Mouse (Mus musculus) stomach, embryonic 16.5 days (tissue): ENCODE data around the gene Uspl1. TPM values are rescaled to one million over a fixed set of nuclear protein-coding genes. Genes with fewer than 3 reads are reported as not detected.

Source experiments
- ATAC-seq: fragments of 200-750 bp; cut with Nextera tagmentation; 2 replicates; pipeline ENCODE4 v1.8.0; 2017; ENCODE audit warnings: moderate number of reproducible peaks, moderate TSS enrichment; ENCODE audit not compliant: insufficient read depth, low FRiP score
- H3K27ac ChIP-seq: fragments of 300-500 bp; sonication (generic); 2 replicates; pipeline ENCODE4 v1.5.1; 2014; ENCODE audit warnings: low read length
- H3K27me3 ChIP-seq: fragments of 300-500 bp; sonication (generic); 2 replicates; pipeline ENCODE4 v1.6.1; 2014; ENCODE audit warnings: low read length, control low read depth, mixed read lengths; ENCODE audit not compliant: control insufficient read depth, insufficient read depth
- H3K36me3 ChIP-seq: fragments of 300-500 bp; sonication (generic); 2 replicates; pipeline ENCODE4 v1.6.1; 2014; ENCODE audit warnings: low read length; ENCODE audit not compliant: control insufficient read depth, insufficient read depth
- H3K4me1 ChIP-seq: fragments of 300-500 bp; sonication (generic); 2 replicates; pipeline ENCODE4 v1.6.1; 2014; ENCODE audit warnings: low read length, control low read depth, mixed read lengths; ENCODE audit not compliant: control insufficient read depth, insufficient read depth
- H3K4me2 ChIP-seq: fragments of 300-500 bp; sonication (generic); 2 replicates; pipeline ENCODE4 v1.6.1; 2014; ENCODE audit warnings: low read depth, low read length, mixed read lengths
- H3K4me3 ChIP-seq: fragments of 300-500 bp; sonication (generic); replicated peaks from 2 replicates; pipeline ENCODE4 v1.5.1; 2014; ENCODE audit warnings: mild to moderate bottlenecking, low read length
- H3K9ac ChIP-seq: fragments of 300-500 bp; sonication (generic); 2 replicates; pipeline ENCODE4 v1.6.1; 2014; ENCODE audit warnings: low read length
- H3K9me3 ChIP-seq: fragments of 300-500 bp; sonication (generic); replicated peaks from 2 replicates; pipeline ENCODE4 v1.6.1; 2016; ENCODE audit warnings: low read length, control low read depth; ENCODE audit not compliant: control insufficient read depth
- WGBS: fragments of 180-500 bp; shearing (Covaris S2); extraction: QIAGEN DNeasy Blood & Tissue Kit; methylation state at CpG from one replicate; pipeline ENCODE4 v1.1.7; 2014; 5-methylcytosine and 5-hydroxymethylcytosine counted together
- microRNA-seq: library from miRNA; unstranded; fragments of <30 nt; microRNA quantifications from one replicate; pipeline ENCODE4, GENCODE M21; 2016
- polyA plus RNA-seq: library from polyadenylated mRNA; unstranded; fragments of >200 nt; fragmentation: Nextera tagmentation; extraction: Ambion mirVana; gene quantifications from 2 replicates; pipeline ENCODE4 v1.2.1, GENCODE M21; 2015

Gene Uspl1
- polyA plus RNA-seq, 1 experiment from 2014 or later = 36.7 TPM

- Histone ChIP-seq H3K27ac (no peak overlapping the region), H3K27me3 (no peaks in the 10 kb centered on the region), H3K9me3 (no peaks in the 10 kb centered on the region), H3K4me2 (no peak overlapping the region), H3K4me3 (no peak overlapping the region), H3K4me1 (no peaks in the 10 kb centered on the region), H3K9ac (no peak overlapping the region), H3K36me3 (no peaks in the 10 kb centered on the region)
- 51% methylated on average over 5 of the region's 6 CpGs for WGBS
- ATAC-seq = no peak; the same call in 1 of the 2 replicates
Measured at GRCm38 (mm10) chr5:149264878-149265279, 80.7 kb downstream of the Uspl1 start.

Small RNA genes within 50 kb of the gene (microRNA-seq; reads per million reads assigned to microRNA genes)
- not detected for gene Gm24105

Other genes with a start within 250 kb of the Uspl1 start
- 1.6 and 2.2 TPM in 2 replicates for gene Gm42791, start 189.2 kb upstream of the Uspl1 start, polyA plus RNA-seq
- gene Hmgb1, start 139 bp downstream of the Uspl1 start, polyA plus RNA-seq = 907 and 1,078 TPM in 2 replicates
- gene Alox5ap, start 80.4 kb downstream of the Uspl1 start, polyA plus RNA-seq = 24.6 and 32.8 TPM in 2 replicates
- gene Medag, start 227.4 kb downstream of the Uspl1 start, polyA plus RNA-seq = 4.0 and 4.4 TPM in 2 replicates